Mouse (Mus musculus): ENCODE results near the gene Hsd3b7.

- TF ChIP-seq POLR2A (IDR thresholded peaks at IDR 0.05; ENCODE audit: extremely low read depth, insufficient read depth, low read length) (no peak), CTCF (IDR thresholded peaks at IDR 0.05; ENCODE audit: extremely low read depth, insufficient read depth, low read length) (no peak)
These were observed 3.1 kb upstream of the Hsd3b7 start for GRCm38 (mm10) chr7:127797076-127797845.

All from cortical plate, adult 2 months (tissue).